Mouse (Mus musculus) stomach, embryonic 16.5 days (tissue): ENCODE data around the gene Pgghg. TPM values are rescaled to one million over a fixed set of nuclear protein-coding genes. Genes with fewer than 3 reads are reported as not detected.
A peak's percentile ranks its signal among the peaks of the same experiment; 100 is the strongest.

Source experiments
- ATAC-seq: fragments of 200-750 bp; cut with Nextera tagmentation; 2 replicates; pipeline ENCODE4 v1.8.0; 2017; ENCODE audit warnings: moderate number of reproducible peaks, moderate TSS enrichment; ENCODE audit not compliant: insufficient read depth, low FRiP score
- H3K27ac ChIP-seq: fragments of 300-500 bp; sonication (generic); 2 replicates; pipeline ENCODE4 v1.5.1; 2014; ENCODE audit warnings: low read length
- H3K27me3 ChIP-seq: fragments of 300-500 bp; sonication (generic); 2 replicates; pipeline ENCODE4 v1.6.1; 2014; ENCODE audit warnings: low read length, control low read depth, mixed read lengths; ENCODE audit not compliant: control insufficient read depth, insufficient read depth
- H3K36me3 ChIP-seq: fragments of 300-500 bp; sonication (generic); 2 replicates; pipeline ENCODE4 v1.6.1; 2014; ENCODE audit warnings: low read length; ENCODE audit not compliant: control insufficient read depth, insufficient read depth
- H3K4me1 ChIP-seq: fragments of 300-500 bp; sonication (generic); 2 replicates; pipeline ENCODE4 v1.6.1; 2014; ENCODE audit warnings: low read length, control low read depth, mixed read lengths; ENCODE audit not compliant: control insufficient read depth, insufficient read depth
- H3K4me2 ChIP-seq: fragments of 300-500 bp; sonication (generic); 2 replicates; pipeline ENCODE4 v1.6.1; 2014; ENCODE audit warnings: low read depth, low read length, mixed read lengths
- H3K4me3 ChIP-seq: fragments of 300-500 bp; sonication (generic); replicated peaks from 2 replicates; pipeline ENCODE4 v1.5.1; 2014; ENCODE audit warnings: mild to moderate bottlenecking, low read length
- H3K9ac ChIP-seq: fragments of 300-500 bp; sonication (generic); 2 replicates; pipeline ENCODE4 v1.6.1; 2014; ENCODE audit warnings: low read length
- H3K9me3 ChIP-seq: fragments of 300-500 bp; sonication (generic); replicated peaks from 2 replicates; pipeline ENCODE4 v1.6.1; 2016; ENCODE audit warnings: low read length, control low read depth; ENCODE audit not compliant: control insufficient read depth
- WGBS: fragments of 180-500 bp; shearing (Covaris S2); extraction: QIAGEN DNeasy Blood & Tissue Kit; methylation state at CpG from one replicate; pipeline ENCODE4 v1.1.7; 2014; 5-methylcytosine and 5-hydroxymethylcytosine counted together
- polyA plus RNA-seq: library from polyadenylated mRNA; unstranded; fragments of >200 nt; fragmentation: Nextera tagmentation; extraction: Ambion mirVana; gene quantifications from 2 replicates; pipeline ENCODE4 v1.2.1, GENCODE M21; 2015

Pgghg gene
- polyA plus RNA-seq, 1 experiment from 2014 or later, result 25.6 TPM

GRCm38 (mm10) chr7:140987182-140988138, 46.3 kb downstream of the Pgghg start:
- Histone ChIP-seq H3K9ac (no peak overlapping the region), H3K4me1 (0 out of 2 replicates have a peak, but pooled peaks cover 3% of the 10 kb centered on the region), H3K9me3 (no peaks in the 10 kb centered on the region), H3K27me3 (no peaks in the 10 kb centered on the region), H3K27ac (peak overlapping the region; percentile 1; the same call in 1 of the 2 replicates), H3K36me3 (no peaks in the 10 kb centered on the region), H3K4me3 (no peak overlapping the region), H3K4me2 (no peak overlapping the region)
- 65% methylated on average over 17 of the region's 17 CpGs for WGBS
- no peak for ATAC-seq

GRCm38 (mm10) chr7:140989022-140989421, 47.8 kb downstream of the Pgghg start:
- peak; percentile 39; the same call in 1 of the 2 replicates for ATAC-seq
- Histone ChIP-seq H3K4me2 (no peak overlapping the region), H3K36me3 (no peaks in the 10 kb centered on the region), H3K4me3 (no peak overlapping the region), H3K27me3 (no peaks in the 10 kb centered on the region), H3K9ac (no peak overlapping the region), H3K4me1 (0 out of 2 replicates have a peak, but pooled peaks cover 3% of the 10 kb centered on the region), H3K9me3 (no peaks in the 10 kb centered on the region), H3K27ac (no peak overlapping the region)
- 75% methylated on average over 4 of the region's 4 CpGs for WGBS

DNA sequence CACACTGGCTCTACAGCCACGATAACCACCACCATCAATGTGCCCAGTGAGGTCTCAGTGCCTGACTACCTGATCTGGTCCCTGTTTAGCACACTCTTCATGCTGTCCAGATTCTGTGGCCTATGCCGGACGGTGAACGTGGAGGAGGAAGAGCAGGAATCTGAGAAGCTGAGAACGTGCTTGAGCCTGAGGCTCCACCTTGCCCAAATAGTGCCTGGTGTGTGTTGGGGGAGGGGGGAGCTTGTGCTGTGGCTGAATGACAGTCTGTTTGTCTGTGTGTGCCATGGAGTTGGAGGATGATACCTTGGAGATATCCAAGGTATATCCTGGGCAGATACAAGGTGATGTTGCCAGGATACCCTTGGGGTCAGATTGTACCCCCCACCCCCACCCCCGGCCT, 49.0 kb downstream of the Pgghg start:
- Histone ChIP-seq H3K9ac (peak overlapping the region; percentile 46), H3K27me3 (no peaks in the 10 kb centered on the region), H3K4me3 (no peak overlapping the region), H3K4me2 (no peak overlapping the region), H3K36me3 (no peaks in the 10 kb centered on the region), H3K27ac (0 out of 2 replicates have a peak overlapping the region, but pooled peaks have one; percentile 2), H3K9me3 (no peaks in the 10 kb centered on the region), H3K4me1 (0 out of 2 replicates have a peak, but pooled peaks cover 3% of the 10 kb centered on the region)
- 61% methylated on average over 6 of the region's 6 CpGs for WGBS
- peak; percentile 71 for ATAC-seq

DNA sequence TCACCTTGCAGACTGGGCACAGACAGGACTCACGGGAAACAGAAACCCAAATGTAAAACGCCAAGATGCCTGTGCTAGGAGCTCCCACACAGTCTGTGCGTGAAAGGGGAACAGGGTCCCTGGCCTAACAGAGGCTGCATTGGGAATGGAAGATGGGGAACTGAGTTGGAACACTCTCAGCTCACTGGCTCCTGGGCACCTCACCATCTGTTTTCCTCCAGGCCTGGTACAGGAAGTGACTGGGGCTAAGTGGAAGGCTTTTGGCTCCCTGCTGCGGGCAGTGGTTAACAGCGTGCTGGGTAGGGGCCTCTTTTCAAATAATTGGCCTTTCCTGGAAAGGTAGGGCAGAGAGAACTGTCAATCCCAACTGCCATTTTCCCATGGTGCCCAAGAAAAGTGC, 49.4 kb downstream of the Pgghg start:
- 0 out of 2 replicates have a peak, but pooled peaks cover 3% of the 10 kb centered on the region for H3K4me1 ChIP-seq
- H3K36me3 ChIP-seq, result no peaks in the 10 kb centered on the region
- no peak for ATAC-seq
- H3K4me2 ChIP-seq, result no peak overlapping the region
- H3K9me3 ChIP-seq, result no peaks in the 10 kb centered on the region
- H3K9ac ChIP-seq, result no peak overlapping the region
- WGBS, result 66% methylated on average over 5 of the region's 5 CpGs
- no peak overlapping the region for H3K27ac ChIP-seq
- no peak overlapping the region for H3K4me3 ChIP-seq
- H3K27me3 ChIP-seq, result no peaks in the 10 kb centered on the region

DNA sequence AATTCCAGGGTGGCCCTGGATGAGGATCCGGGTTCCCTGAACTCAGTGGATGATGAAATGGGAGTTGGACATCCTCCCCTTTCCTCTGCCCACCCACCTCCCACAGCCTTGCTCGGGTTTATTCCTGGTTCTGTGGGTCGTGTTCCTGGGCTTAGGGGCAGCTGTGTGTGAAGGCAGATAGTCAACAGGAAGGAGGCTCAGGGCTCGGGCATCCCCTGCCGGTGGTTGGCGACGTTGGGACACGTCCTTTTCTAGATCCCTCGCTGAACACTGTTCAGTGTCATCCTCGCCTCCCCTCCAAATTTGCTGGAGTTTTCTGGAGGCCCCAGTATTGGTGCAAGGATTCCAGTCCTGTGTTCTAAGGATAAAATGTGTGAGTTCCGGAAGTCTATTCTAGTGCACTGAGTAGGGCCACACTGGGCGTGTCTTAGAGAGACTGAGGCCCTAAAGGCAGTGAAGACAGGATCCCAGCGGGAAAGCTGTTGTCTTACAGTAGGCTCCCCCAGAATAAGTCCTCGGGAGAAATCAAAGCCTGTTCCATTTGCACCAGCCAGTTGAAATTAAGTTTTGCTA, 50.0 kb downstream of the Pgghg start:
- H3K27ac ChIP-seq, result no peak overlapping the region
- no peaks in the 10 kb centered on the region for H3K9me3 ChIP-seq
- H3K4me2 ChIP-seq, result no peak overlapping the region
- no peaks in the 10 kb centered on the region for H3K36me3 ChIP-seq
- 85% methylated on average over 14 of the region's 14 CpGs for WGBS
- ATAC-seq, result no peak
- H3K27me3 ChIP-seq, result no peaks in the 10 kb centered on the region
- H3K4me3 ChIP-seq, result no peak overlapping the region
- H3K9ac ChIP-seq, result no peak overlapping the region
- 0 out of 2 replicates have a peak, but pooled peaks cover 3% of the 10 kb centered on the region for H3K4me1 ChIP-seq

Other genes with a start within 250 kb of the Pgghg start
- not detected in 2 replicates for gene Olfr541, start 244.1 kb upstream of the Pgghg start, polyA plus RNA-seq
- gene Cyp2e1, start 177.7 kb upstream of the Pgghg start, polyA plus RNA-seq, result not detected in 2 replicates
- gene Syce1, start 153.5 kb upstream of the Pgghg start, polyA plus RNA-seq, result 0.35 TPM in 1 of 2 replicates, not detected in the other
- gene Zfp941, start 119.2 kb upstream of the Pgghg start, polyA plus RNA-seq, result 1.3 and 1.9 TPM in 2 replicates
- 26.7 and 34.7 TPM in 2 replicates for gene Urah, start 106.4 kb upstream of the Pgghg start, polyA plus RNA-seq
- gene Scgb1c1, start 95.8 kb upstream of the Pgghg start, polyA plus RNA-seq, result not detected in 2 replicates
- 0.08 TPM in 1 of 2 replicates, not detected in the other for gene Odf3, start 93.6 kb upstream of the Pgghg start, polyA plus RNA-seq
- gene Gm45785, start 85.1 kb upstream of the Pgghg start, polyA plus RNA-seq, result not detected in 2 replicates
- 62.5 and 77.8 TPM in 2 replicates for gene Ric8a, start 84.4 kb upstream of the Pgghg start, polyA plus RNA-seq
- 43.5 and 46.6 TPM in 2 replicates for gene Bet1l, start 83.8 kb upstream of the Pgghg start, polyA plus RNA-seq
- gene Psmd13, start 59.4 kb upstream of the Pgghg start, polyA plus RNA-seq, result 189 and 193 TPM in 2 replicates
- gene Sirt3, start 59.1 kb upstream of the Pgghg start, polyA plus RNA-seq, result 24.0 and 27.4 TPM in 2 replicates
- gene Cox8b, start 40.9 kb upstream of the Pgghg start, polyA plus RNA-seq, result 1.3 and 19.4 TPM in 2 replicates
- 9.9 and 10.0 TPM in 2 replicates for gene Nlrp6, start 20.5 kb upstream of the Pgghg start, polyA plus RNA-seq
- gene Ifitm5, start 8.9 kb downstream of the Pgghg start, polyA plus RNA-seq, result 3.8 and 4.4 TPM in 2 replicates
- not detected in 2 replicates for gene Gm45717, start 14.5 kb downstream of the Pgghg start, polyA plus RNA-seq
- 1,006 and 1,276 TPM in 2 replicates for gene Ifitm2, start 14.6 kb downstream of the Pgghg start, polyA plus RNA-seq
- gene Ifitm1, start 25.8 kb downstream of the Pgghg start, polyA plus RNA-seq, result 156 and 185 TPM in 2 replicates
- 322 and 395 TPM in 2 replicates for gene Ifitm3, start 69.4 kb downstream of the Pgghg start, polyA plus RNA-seq
- 5.5 and 7.5 TPM in 2 replicates for gene Ifitm6, start 76.5 kb downstream of the Pgghg start, polyA plus RNA-seq
- not detected in 2 replicates for gene Gm17387, start 87.7 kb downstream of the Pgghg start, polyA plus RNA-seq
- 4.9 and 5.1 TPM in 2 replicates for gene B4galnt4, start 119.7 kb downstream of the Pgghg start, polyA plus RNA-seq
- 74.2 and 103 TPM in 2 replicates for gene Pkp3, start 136.8 kb downstream of the Pgghg start, polyA plus RNA-seq
- 14.1 and 14.7 TPM in 2 replicates for gene Sigirr, start 159.2 kb downstream of the Pgghg start, polyA plus RNA-seq
- 22.5 and 26.2 TPM in 2 replicates for gene Ano9, start 176.4 kb downstream of the Pgghg start, polyA plus RNA-seq
- 56.0 and 59.4 TPM in 2 replicates for gene Ptdss2, start 181.0 kb downstream of the Pgghg start, polyA plus RNA-seq
- gene Rnh1, start 231.5 kb downstream of the Pgghg start, polyA plus RNA-seq, result 240 and 265 TPM in 2 replicates